Mouse (Mus musculus): Measurements from ENCODE around the gene Crb1. TPM values are rescaled to one million over a fixed set of nuclear protein-coding genes. Genes with fewer than 3 reads are reported as not detected.
A peak's percentile ranks its signal among the peaks of the same experiment; 100 is the strongest.

Crb1 gene
- polyA plus RNA-seq, 1 experiment from 2014 or later = 3.1 TPM

- Histone ChIP-seq H3K9me3 (no peaks in the 10 kb centered on the region), H3K4me3 (replicated peaks) (no peak overlapping the region), H3K4me2 (no peak overlapping the region), H3K9ac (no peak overlapping the region), H3K4me1 (no peaks in the 10 kb centered on the region), H3K27ac (no peak overlapping the region), H3K27me3 (no peaks in the 10 kb centered on the region), H3K36me3 (replicated peaks) (no peaks in the 10 kb centered on the region)
- no peak for ATAC-seq (ENCODE audit: low FRiP score)
- 91% methylated on average over 6 of the region's 6 CpGs for WGBS
These were observed 127.7 kb downstream of the Crb1 start for GRCm38 (mm10) chr1:139249159-139249558.

- no peaks in the 10 kb centered on the region for H3K9me3 ChIP-seq
- no peak overlapping the region for H3K27ac ChIP-seq
- ATAC-seq (ENCODE audit: low FRiP score) = no peak
- H3K27me3 ChIP-seq = no peaks in the 10 kb centered on the region
- no peak overlapping the region for H3K4me2 ChIP-seq
- no peaks in the 10 kb centered on the region for H3K36me3 ChIP-seq (replicated peaks)
- WGBS = 90% methylated on average over 12 of the region's 12 CpGs
- H3K4me3 ChIP-seq (replicated peaks) = no peak overlapping the region
- H3K9ac ChIP-seq = no peak overlapping the region
- no peaks in the 10 kb centered on the region for H3K4me1 ChIP-seq
These were observed 130.0 kb downstream of the Crb1 start for GRCm38 (mm10) chr1:139246723-139247380.

- H3K4me1 ChIP-seq = no peaks in the 10 kb centered on the region
These were observed 140.1 kb downstream of the Crb1 start for GRCm38 (mm10) chr1:139236794-139237193.

GRCm38 (mm10) chr1:139234611-139235568 is 142.0 kb downstream of the Crb1 start:
- Histone ChIP-seq H3K9ac (no peak overlapping the region), H3K27me3 (no peaks in the 10 kb centered on the region), H3K4me1 (no peaks in the 10 kb centered on the region), H3K9me3 (no peaks in the 10 kb centered on the region), H3K4me2 (no peak overlapping the region), H3K4me3 (replicated peaks) (no peak overlapping the region), H3K36me3 (replicated peaks) (no peaks in the 10 kb centered on the region), H3K27ac (no peak overlapping the region)
- 86% methylated on average over 3 of the region's 3 CpGs for WGBS
- ATAC-seq (ENCODE audit: low FRiP score) = no peak

More at GRCm38 (mm10) chr1:139236794-139237193, 140.1 kb downstream of the Crb1 start:
- Histone ChIP-seq H3K27me3 (no peaks in the 10 kb centered on the region), H3K4me2 (no peak overlapping the region), H3K36me3 (replicated peaks) (no peaks in the 10 kb centered on the region), H3K27ac (no peak overlapping the region), H3K9me3 (no peaks in the 10 kb centered on the region), H3K4me3 (replicated peaks) (no peak overlapping the region), H3K9ac (no peak overlapping the region)
- 0 out of 2 replicates have a peak, but pooled peaks have one; percentile 39 for ATAC-seq (ENCODE audit: low FRiP score)
- 64% methylated on average over 5 of the region's 5 CpGs for WGBS

GRCm38 (mm10) chr1:139232636-139233035 is 144.3 kb downstream of the Crb1 start:
- H3K4me2 ChIP-seq = no peak overlapping the region
- H3K9ac ChIP-seq = no peak overlapping the region
- no peak overlapping the region for H3K27ac ChIP-seq
- H3K27me3 ChIP-seq = no peaks in the 10 kb centered on the region
- no peaks in the 10 kb centered on the region for H3K9me3 ChIP-seq
- no peak overlapping the region for H3K4me3 ChIP-seq (replicated peaks)
- WGBS = 88% methylated on average over 3 of the region's 3 CpGs
- H3K4me1 ChIP-seq = no peaks in the 10 kb centered on the region
- ATAC-seq (ENCODE audit: low FRiP score) = no peak
- no peaks in the 10 kb centered on the region for H3K36me3 ChIP-seq (replicated peaks)

- H3K36me3 ChIP-seq (replicated peaks) = no peaks in the 10 kb centered on the region
- H3K4me3 ChIP-seq (replicated peaks) = no peak overlapping the region
- WGBS = 88% methylated on average over 6 of the region's 6 CpGs
These were observed 152.5 kb downstream of the Crb1 start for GRCm38 (mm10) chr1:139224309-139224949.

GRCm38 (mm10) chr1:139223804-139224203 is 153.1 kb downstream of the Crb1 start:
- Histone ChIP-seq H3K9me3 (no peaks in the 10 kb centered on the region), H3K4me1 (no peaks in the 10 kb centered on the region), H3K27me3 (no peaks in the 10 kb centered on the region), H3K27ac (no peak overlapping the region), H3K9ac (no peak overlapping the region), H3K36me3 (replicated peaks) (no peaks in the 10 kb centered on the region), H3K4me3 (replicated peaks) (no peak overlapping the region), H3K4me2 (no peak overlapping the region)
- no peak for ATAC-seq (ENCODE audit: low FRiP score)
- WGBS = 78% methylated on average over 4 of the region's 4 CpGs

More at GRCm38 (mm10) chr1:139224309-139224949, 152.5 kb downstream of the Crb1 start:
- Histone ChIP-seq H3K9ac (no peak overlapping the region), H3K27me3 (no peaks in the 10 kb centered on the region), H3K27ac (no peak overlapping the region), H3K4me1 (no peaks in the 10 kb centered on the region), H3K9me3 (no peaks in the 10 kb centered on the region), H3K4me2 (no peak overlapping the region)
- no peak for ATAC-seq (ENCODE audit: low FRiP score)

- Histone ChIP-seq H3K4me2 (no peak overlapping the region), H3K4me1 (peaks cover 16% of the 10 kb centered on the region), H3K4me3 (replicated peaks) (no peak overlapping the region), H3K27me3 (no peaks in the 10 kb centered on the region), H3K9ac (no peak overlapping the region), H3K27ac (no peak overlapping the region), H3K9me3 (no peaks in the 10 kb centered on the region), H3K36me3 (replicated peaks) (no peaks in the 10 kb centered on the region)
- 68% methylated on average over 8 of the region's 8 CpGs for WGBS
- no peak for ATAC-seq (ENCODE audit: low FRiP score)
These were observed 161.6 kb downstream of the Crb1 start for GRCm38 (mm10) chr1:139215311-139215710.

- no peaks in the 10 kb centered on the region for H3K27me3 ChIP-seq
- 66% methylated on average over 4 of the region's 4 CpGs for WGBS
- no peak overlapping the region for H3K27ac ChIP-seq
- no peak for ATAC-seq (ENCODE audit: low FRiP score)
- H3K4me3 ChIP-seq (replicated peaks) = no peak overlapping the region
- H3K36me3 ChIP-seq (replicated peaks) = no peaks in the 10 kb centered on the region
- no peak overlapping the region for H3K4me2 ChIP-seq
- H3K9me3 ChIP-seq = no peaks in the 10 kb centered on the region
- no peak overlapping the region for H3K9ac ChIP-seq
- peaks cover 31% of the 10 kb centered on the region for H3K4me1 ChIP-seq
These were observed 166.4 kb downstream of the Crb1 start for GRCm38 (mm10) chr1:139210505-139210904.

GRCm38 (mm10) chr1:139209796-139210195 is 167.1 kb downstream of the Crb1 start:
- Histone ChIP-seq H3K4me3 (replicated peaks) (no peak overlapping the region), H3K9ac (no peak overlapping the region), H3K4me1 (peaks cover 31% of the 10 kb centered on the region), H3K36me3 (replicated peaks) (no peaks in the 10 kb centered on the region), H3K27me3 (no peaks in the 10 kb centered on the region), H3K27ac (peak overlapping the region; percentile 59; the same call in 1 of the 2 replicates), H3K9me3 (no peaks in the 10 kb centered on the region), H3K4me2 (peak overlapping the region; percentile 26; the same call in 1 of the 2 replicates)
- WGBS = 12% methylated on average over 7 of the region's 7 CpGs
- peak; percentile 60 for ATAC-seq (ENCODE audit: low FRiP score)

- H3K9ac ChIP-seq = no peak overlapping the region
- H3K27ac ChIP-seq = no peak overlapping the region
- H3K4me3 ChIP-seq (replicated peaks) = no peak overlapping the region
- H3K4me2 ChIP-seq = no peak overlapping the region
- no peak for ATAC-seq (ENCODE audit: low FRiP score)
- no peaks in the 10 kb centered on the region for H3K27me3 ChIP-seq
- WGBS = 74% methylated on average over 4 of the region's 4 CpGs
- H3K36me3 ChIP-seq (replicated peaks) = no peaks in the 10 kb centered on the region
- H3K4me1 ChIP-seq = peaks cover 25% of the 10 kb centered on the region
- no peaks in the 10 kb centered on the region for H3K9me3 ChIP-seq
These were observed 170.6 kb downstream of the Crb1 start for GRCm38 (mm10) chr1:139206259-139206658.

- H3K4me3 ChIP-seq (replicated peaks) = no peak overlapping the region
- no peaks in the 10 kb centered on the region for H3K36me3 ChIP-seq (replicated peaks)
- ATAC-seq (ENCODE audit: low FRiP score) = no peak
- no peak overlapping the region for H3K9ac ChIP-seq
- H3K4me2 ChIP-seq = no peak overlapping the region
- no peak overlapping the region for H3K27ac ChIP-seq
- H3K9me3 ChIP-seq = no peaks in the 10 kb centered on the region
- H3K4me1 ChIP-seq = 0 out of 2 replicates have a peak, but pooled peaks cover 3% of the 10 kb centered on the region
- no peaks in the 10 kb centered on the region for H3K27me3 ChIP-seq
- 73% methylated on average over 5 of the region's 5 CpGs for WGBS
These were observed 173.9 kb downstream of the Crb1 start for GRCm38 (mm10) chr1:139203026-139203425.
